Mouse (Mus musculus): Measurements from ENCODE around the gene Bco2. TPM values are rescaled to one million over a fixed set of nuclear protein-coding genes. Genes with fewer than 3 reads are reported as not detected.

Bco2 gene
- polyA plus RNA-seq, 1 experiment from 2014 or later = 0.10 TPM

DNA sequence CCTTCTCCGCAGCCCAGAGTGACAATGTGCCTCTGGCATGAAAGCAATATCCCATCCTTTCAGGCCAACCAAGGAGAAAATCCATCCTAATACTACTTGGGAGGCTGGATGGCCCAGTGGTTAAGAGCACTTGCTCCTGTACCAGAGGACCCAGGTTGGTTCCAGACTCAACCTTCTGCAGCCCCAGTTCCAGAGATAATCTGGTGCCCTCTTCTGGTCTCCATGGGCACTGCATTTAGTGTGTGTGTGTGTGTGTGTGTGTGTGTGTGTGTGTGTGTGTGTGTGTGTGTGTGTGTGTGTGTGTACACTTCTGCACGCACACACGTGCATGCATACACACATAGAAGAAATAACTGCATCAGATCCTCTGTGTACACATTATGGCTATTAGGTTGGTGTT lies 38.6 kb upstream of the Bco2 start:
- ATAC-seq (replicated peaks; ENCODE audit: insufficient number of reproducible peaks, low FRiP score, low TSS enrichment) = no peak
- no peaks in the 10 kb centered on the region for H3K27me3 ChIP-seq (ENCODE audit: control insufficient read depth, insufficient read depth, low read length)
- no peaks in the 10 kb centered on the region for H3K9me3 ChIP-seq (replicated peaks; ENCODE audit: control insufficient read depth, low read length)
- H3K4me2 ChIP-seq = no peak overlapping the region
- WGBS (ENCODE audit: insufficient replicate concordance) = 73% methylated on average over 3 of the region's 3 CpGs
- H3K27ac ChIP-seq (ENCODE audit: low read depth, low read length) = no peak overlapping the region
- H3K36me3 ChIP-seq (ENCODE audit: control insufficient read depth, insufficient read depth, low read length) = peaks cover 26% of the 10 kb centered on the region
- no peak overlapping the region for H3K4me3 ChIP-seq (ENCODE audit: low read depth, low read length)
- no peak overlapping the region for H3K9ac ChIP-seq (ENCODE audit: low read depth, low read length)
- no peaks in the 10 kb centered on the region for H3K4me1 ChIP-seq (ENCODE audit: control insufficient read depth, insufficient read depth, low read length)

DNA sequence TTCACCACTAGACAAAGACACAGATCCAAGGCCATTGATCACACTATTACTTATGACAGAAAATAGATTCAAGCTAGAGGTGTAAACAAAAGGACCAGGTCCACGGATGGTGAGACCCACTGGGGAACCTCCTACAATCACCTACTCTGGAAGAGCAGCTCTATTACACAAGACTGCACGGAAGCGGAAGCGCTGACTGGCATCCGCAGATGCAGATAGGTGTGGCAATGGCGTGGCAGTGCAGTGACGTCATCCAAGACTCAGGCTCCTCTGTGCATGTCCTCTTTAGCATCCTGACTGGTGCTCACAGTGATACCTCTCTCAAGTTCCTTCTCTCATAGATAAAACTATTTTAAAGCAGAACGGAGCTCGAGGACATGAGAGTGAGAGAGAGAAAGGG lies 38.0 kb upstream of the Bco2 start:
- no peak for ATAC-seq (replicated peaks; ENCODE audit: insufficient number of reproducible peaks, low FRiP score, low TSS enrichment)
- peaks cover 20% of the 10 kb centered on the region for H3K36me3 ChIP-seq (ENCODE audit: control insufficient read depth, insufficient read depth, low read length)
- H3K4me1 ChIP-seq (ENCODE audit: control insufficient read depth, insufficient read depth, low read length) = no peaks in the 10 kb centered on the region
- no peaks in the 10 kb centered on the region for H3K27me3 ChIP-seq (ENCODE audit: control insufficient read depth, insufficient read depth, low read length)
- WGBS (ENCODE audit: insufficient replicate concordance) = 81% methylated on average over 9 of the region's 9 CpGs
- H3K27ac ChIP-seq (ENCODE audit: low read depth, low read length) = no peak overlapping the region
- no peak overlapping the region for H3K9ac ChIP-seq (ENCODE audit: low read depth, low read length)
- H3K4me2 ChIP-seq = no peak overlapping the region
- no peaks in the 10 kb centered on the region for H3K9me3 ChIP-seq (replicated peaks; ENCODE audit: control insufficient read depth, low read length)
- H3K4me3 ChIP-seq (ENCODE audit: low read depth, low read length) = no peak overlapping the region

DNA sequence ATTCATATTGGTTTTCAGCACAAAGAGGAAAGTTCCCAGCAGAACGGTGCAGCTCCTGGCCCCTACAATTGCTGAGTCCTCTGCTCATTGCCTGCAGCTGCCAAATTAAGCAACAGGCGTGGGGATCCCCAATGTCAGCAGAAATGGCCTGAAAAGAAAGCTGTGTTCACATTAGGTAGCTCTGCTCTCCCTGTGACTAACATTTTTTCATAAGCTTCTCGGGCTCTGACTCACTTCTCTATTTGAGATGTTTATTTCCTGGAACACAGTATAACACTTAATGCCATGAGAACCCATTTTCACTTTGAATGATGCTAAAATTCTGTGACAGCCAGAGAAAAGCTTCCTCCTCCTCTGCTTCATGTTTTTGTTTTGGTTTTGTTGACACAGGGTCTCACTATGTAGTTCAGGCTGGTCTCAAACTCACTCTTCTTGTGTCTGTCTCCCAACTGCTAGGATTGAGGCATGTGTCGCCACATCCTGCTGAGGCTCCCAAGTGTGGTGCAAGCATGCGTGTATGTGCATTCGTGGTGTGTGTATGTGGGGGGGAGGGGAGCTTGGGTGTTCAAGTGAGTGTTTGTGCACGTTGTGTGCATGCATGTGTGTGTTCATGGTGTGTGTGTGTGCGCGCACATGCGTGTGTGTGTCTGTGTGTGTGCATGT lies 36.0 kb upstream of the Bco2 start:
- no peak for ATAC-seq (replicated peaks; ENCODE audit: insufficient number of reproducible peaks, low FRiP score, low TSS enrichment)
- peaks cover 4% of the 10 kb centered on the region; the same call in 1 of the 2 replicates for H3K36me3 ChIP-seq (ENCODE audit: control insufficient read depth, insufficient read depth, low read length)
- H3K4me2 ChIP-seq = no peak overlapping the region
- H3K27ac ChIP-seq (ENCODE audit: low read depth, low read length) = no peak overlapping the region
- WGBS (ENCODE audit: insufficient replicate concordance) = 72% methylated on average over 10 of the region's 10 CpGs
- H3K9me3 ChIP-seq (replicated peaks; ENCODE audit: control insufficient read depth, low read length) = no peaks in the 10 kb centered on the region
- H3K4me1 ChIP-seq (ENCODE audit: control insufficient read depth, insufficient read depth, low read length) = no peaks in the 10 kb centered on the region
- no peak overlapping the region for H3K4me3 ChIP-seq (ENCODE audit: low read depth, low read length)
- no peak overlapping the region for H3K9ac ChIP-seq (ENCODE audit: low read depth, low read length)
- H3K27me3 ChIP-seq (ENCODE audit: control insufficient read depth, insufficient read depth, low read length) = no peaks in the 10 kb centered on the region

DNA sequence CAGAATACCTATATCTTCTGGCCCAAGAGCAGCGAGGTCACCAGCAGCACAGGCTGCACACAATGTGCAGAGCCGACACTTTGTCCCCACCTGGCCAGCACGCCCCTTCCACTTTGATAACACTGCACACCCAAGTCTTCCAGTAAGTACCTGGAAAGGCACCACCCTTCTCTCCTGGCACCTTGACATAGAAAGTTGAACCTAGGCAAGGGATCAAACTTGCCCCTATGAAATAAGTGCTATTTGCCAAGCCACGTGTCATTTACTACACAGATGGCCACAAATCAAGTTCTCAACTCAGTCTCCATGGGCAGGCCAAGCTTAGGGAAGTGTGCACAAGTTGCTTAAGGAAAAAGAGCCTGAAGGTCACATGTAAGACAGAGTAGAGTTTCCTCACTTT lies 32.0 kb upstream of the Bco2 start:
- no peaks in the 10 kb centered on the region for H3K36me3 ChIP-seq (ENCODE audit: control insufficient read depth, insufficient read depth, low read length)
- no peaks in the 10 kb centered on the region for H3K27me3 ChIP-seq (ENCODE audit: control insufficient read depth, insufficient read depth, low read length)
- H3K4me3 ChIP-seq (ENCODE audit: low read depth, low read length) = no peak overlapping the region
- H3K27ac ChIP-seq (ENCODE audit: low read depth, low read length) = no peak overlapping the region
- H3K9ac ChIP-seq (ENCODE audit: low read depth, low read length) = no peak overlapping the region
- WGBS (ENCODE audit: insufficient replicate concordance) = 68% methylated on average over 4 of the region's 4 CpGs
- ATAC-seq (replicated peaks; ENCODE audit: insufficient number of reproducible peaks, low FRiP score, low TSS enrichment) = no peak
- no peaks in the 10 kb centered on the region for H3K9me3 ChIP-seq (replicated peaks; ENCODE audit: control insufficient read depth, low read length)
- H3K4me2 ChIP-seq = no peak overlapping the region
- no peaks in the 10 kb centered on the region for H3K4me1 ChIP-seq (ENCODE audit: control insufficient read depth, insufficient read depth, low read length)

DNA sequence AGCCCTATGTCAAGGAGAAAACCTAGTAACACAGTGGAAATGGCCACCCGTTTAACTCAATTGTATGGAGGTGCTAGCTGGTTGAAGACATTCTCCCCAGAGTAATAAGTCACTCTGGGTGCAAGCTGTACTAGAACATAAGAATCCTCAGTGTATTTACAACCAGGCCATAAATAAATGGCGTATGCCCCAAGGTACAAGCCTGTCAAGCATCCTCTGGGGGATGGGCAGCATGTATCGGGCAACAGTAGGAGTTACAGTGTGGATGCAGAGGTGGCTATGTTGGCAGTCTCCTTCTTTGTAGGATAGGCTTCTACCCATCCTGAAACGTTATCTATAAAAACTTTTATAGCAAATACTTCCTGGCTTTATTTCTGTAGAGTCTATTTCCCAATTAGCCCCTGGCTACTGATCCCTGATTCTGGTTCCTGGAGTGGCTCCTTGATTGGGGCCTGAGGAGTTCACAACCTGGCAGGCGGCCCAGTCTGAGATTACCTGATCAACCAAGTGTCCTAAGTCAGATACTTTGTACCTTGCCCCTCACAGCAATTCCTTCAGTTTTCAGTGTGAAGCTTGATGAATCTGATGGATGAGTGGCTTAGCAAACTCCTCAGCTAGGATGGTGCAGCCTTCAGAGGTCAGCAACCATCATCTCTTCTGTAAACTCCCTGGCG lies 30.3 kb upstream of the Bco2 start:
- ATAC-seq (replicated peaks; ENCODE audit: insufficient number of reproducible peaks, low FRiP score, low TSS enrichment) = no peak
- Histone ChIP-seq H3K36me3 (ENCODE audit: control insufficient read depth, insufficient read depth, low read length) (no peaks in the 10 kb centered on the region), H3K4me1 (ENCODE audit: control insufficient read depth, insufficient read depth, low read length) (no peaks in the 10 kb centered on the region), H3K9me3 (replicated peaks; ENCODE audit: control insufficient read depth, low read length) (no peaks in the 10 kb centered on the region), H3K9ac (ENCODE audit: low read depth, low read length) (no peak overlapping the region), H3K27ac (ENCODE audit: low read depth, low read length) (no peak overlapping the region), H3K4me2 (no peak overlapping the region), H3K27me3 (ENCODE audit: control insufficient read depth, insufficient read depth, low read length) (no peaks in the 10 kb centered on the region), H3K4me3 (ENCODE audit: low read depth, low read length) (no peak overlapping the region)
- 77% methylated on average over 6 of the region's 6 CpGs for WGBS (ENCODE audit: insufficient replicate concordance)

DNA sequence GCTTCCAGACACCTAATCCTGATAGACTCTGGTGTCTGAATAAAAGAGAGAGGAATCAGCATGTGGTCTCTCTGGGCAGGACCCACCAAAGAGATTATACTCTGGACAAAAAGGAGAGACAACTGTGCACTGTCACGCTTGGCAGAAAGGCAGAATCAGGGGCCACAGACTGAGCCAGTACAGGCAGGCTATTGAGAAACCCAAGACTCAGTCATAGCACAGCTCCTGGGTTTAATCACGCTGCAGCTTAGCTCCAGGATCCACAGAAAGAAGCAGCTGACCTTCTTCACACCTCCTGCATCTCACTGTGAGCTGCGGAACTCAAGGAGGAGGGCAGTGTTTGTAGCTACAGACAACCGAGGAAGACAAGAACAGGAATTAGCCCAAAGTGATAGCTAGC lies 25.4 kb upstream of the Bco2 start:
- WGBS (ENCODE audit: insufficient replicate concordance) = 27% methylated on average over 4 of the region's 4 CpGs
- ATAC-seq (replicated peaks; ENCODE audit: insufficient number of reproducible peaks, low FRiP score, low TSS enrichment) = no peak

DNA sequence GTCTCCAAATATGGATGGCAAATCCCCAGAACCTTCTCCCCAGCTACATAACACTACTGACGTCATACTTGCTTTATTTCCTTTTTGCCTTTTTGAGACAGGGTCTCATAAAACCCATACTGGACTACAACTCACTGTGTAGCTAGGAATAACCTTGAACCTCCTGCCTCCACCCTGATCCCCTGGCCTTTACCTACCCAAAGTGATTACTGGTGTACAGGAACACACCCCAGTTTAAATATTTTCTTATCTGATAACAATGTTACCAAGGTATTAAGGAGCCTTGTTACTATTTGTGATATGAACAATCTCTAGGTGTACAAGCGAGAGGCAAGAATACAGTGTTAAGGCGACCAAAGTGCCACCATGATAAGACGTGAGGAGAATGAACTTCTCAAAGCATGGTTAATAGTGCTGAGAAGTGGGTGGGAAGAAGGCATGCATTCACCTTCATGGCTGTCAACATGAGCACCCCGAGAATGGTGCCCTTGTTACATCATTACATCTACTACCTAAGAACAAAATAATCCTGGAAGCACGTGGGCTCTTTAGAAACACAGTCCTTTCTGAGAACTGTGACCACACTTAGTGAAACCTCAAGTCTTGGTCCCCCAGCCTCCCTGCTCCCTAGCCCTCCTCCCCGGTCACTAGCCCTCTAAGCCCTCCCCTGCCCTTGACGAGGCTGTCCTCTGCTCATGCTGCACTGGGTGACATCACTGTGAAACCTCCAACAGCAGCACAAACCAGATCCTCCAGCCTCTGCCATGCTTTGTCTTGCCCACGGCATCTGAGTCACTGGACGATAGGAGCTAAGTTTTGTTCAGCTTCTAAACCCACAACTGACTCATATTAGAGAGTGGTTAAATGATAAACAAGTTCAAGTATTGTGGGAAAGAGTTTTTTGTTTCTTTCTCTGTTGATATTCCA lies 14.9 kb upstream of the Bco2 start:
- Histone ChIP-seq H3K9me3 (replicated peaks; ENCODE audit: control insufficient read depth, low read length) (no peaks in the 10 kb centered on the region), H3K36me3 (ENCODE audit: control insufficient read depth, insufficient read depth, low read length) (no peaks in the 10 kb centered on the region), H3K4me1 (ENCODE audit: control insufficient read depth, insufficient read depth, low read length) (no peaks in the 10 kb centered on the region), H3K4me2 (no peak overlapping the region), H3K9ac (ENCODE audit: low read depth, low read length) (no peak overlapping the region), H3K4me3 (ENCODE audit: low read depth, low read length) (no peak overlapping the region), H3K27ac (ENCODE audit: low read depth, low read length) (no peak overlapping the region), H3K27me3 (ENCODE audit: control insufficient read depth, insufficient read depth, low read length) (no peaks in the 10 kb centered on the region)
- 64% methylated on average over 10 of the region's 10 CpGs for WGBS (ENCODE audit: insufficient replicate concordance)
- no peak for ATAC-seq (replicated peaks; ENCODE audit: insufficient number of reproducible peaks, low FRiP score, low TSS enrichment)

More for the DNA sequence above, 25.4 kb upstream of the Bco2 start:
- Histone ChIP-seq H3K4me2 (no peak overlapping the region), H3K27me3 (ENCODE audit: control insufficient read depth, insufficient read depth, low read length) (no peaks in the 10 kb centered on the region), H3K9me3 (replicated peaks; ENCODE audit: control insufficient read depth, low read length) (no peaks in the 10 kb centered on the region), H3K36me3 (ENCODE audit: control insufficient read depth, insufficient read depth, low read length) (no peaks in the 10 kb centered on the region), H3K27ac (ENCODE audit: low read depth, low read length) (no peak overlapping the region), H3K4me3 (ENCODE audit: low read depth, low read length) (no peak overlapping the region), H3K9ac (ENCODE audit: low read depth, low read length) (no peak overlapping the region), H3K4me1 (ENCODE audit: control insufficient read depth, insufficient read depth, low read length) (no peaks in the 10 kb centered on the region)

DNA sequence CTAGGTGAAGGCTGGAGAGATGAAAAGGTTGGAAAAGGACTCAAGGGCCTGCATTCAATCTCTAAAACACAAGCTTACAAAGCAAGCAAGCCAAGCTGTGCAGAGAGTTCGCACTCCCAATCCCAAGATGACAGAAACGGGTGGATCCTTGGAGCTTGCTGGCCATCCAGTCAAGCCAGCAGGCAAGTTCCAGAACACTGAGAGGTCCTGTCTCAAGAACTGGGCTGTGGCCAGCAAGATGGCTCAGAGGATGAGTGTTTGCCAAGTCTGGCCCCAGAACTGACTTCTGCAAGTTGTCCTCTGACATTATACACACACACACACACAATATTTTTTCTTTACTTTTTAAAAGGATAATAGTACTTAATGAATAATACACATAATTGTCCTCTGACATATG lies 12.9 kb upstream of the Bco2 start:
- H3K27ac ChIP-seq (ENCODE audit: low read depth, low read length) = no peak overlapping the region
- H3K4me2 ChIP-seq = no peak overlapping the region
- H3K36me3 ChIP-seq (ENCODE audit: control insufficient read depth, insufficient read depth, low read length) = no peaks in the 10 kb centered on the region
- no peaks in the 10 kb centered on the region for H3K4me1 ChIP-seq (ENCODE audit: control insufficient read depth, insufficient read depth, low read length)
- ATAC-seq (replicated peaks; ENCODE audit: insufficient number of reproducible peaks, low FRiP score, low TSS enrichment) = no peak
- no peaks in the 10 kb centered on the region for H3K9me3 ChIP-seq (replicated peaks; ENCODE audit: control insufficient read depth, low read length)
- no peaks in the 10 kb centered on the region for H3K27me3 ChIP-seq (ENCODE audit: control insufficient read depth, insufficient read depth, low read length)
- 80% methylated on average over 2 of the region's 2 CpGs for WGBS (ENCODE audit: insufficient replicate concordance)
- H3K9ac ChIP-seq (ENCODE audit: low read depth, low read length) = no peak overlapping the region
- H3K4me3 ChIP-seq (ENCODE audit: low read depth, low read length) = no peak overlapping the region

All from heart, embryonic 11.5 days (tissue).